ENCODE assay signal across 15 mouse cellular contexts in the genomic region with DNA sequence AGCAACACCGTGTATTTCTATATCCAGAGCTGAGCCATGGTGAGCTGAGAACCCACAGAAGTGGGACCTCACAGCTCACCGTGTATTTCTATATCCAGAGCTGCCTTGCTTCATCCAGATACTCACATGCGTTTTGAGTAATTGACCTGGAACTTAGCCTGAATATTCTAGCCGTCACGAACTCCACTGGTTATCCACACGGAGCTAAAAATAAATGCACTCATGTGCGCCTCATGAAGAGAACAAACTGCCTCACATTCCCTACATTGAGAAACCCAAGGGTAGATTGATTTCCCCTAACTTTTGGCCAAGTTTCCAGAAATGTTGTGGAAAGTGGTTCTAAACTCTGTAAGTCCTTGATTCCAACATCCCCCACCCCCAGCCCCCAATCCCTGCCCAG.
DNase-seq lines count a peak whose midpoint lies in the region; ATAC-seq and TF ChIP-seq lines count a peak whose summit lies in the region.
"Had no signal": no experiment of that assay in that cellular context is flagged by ENCODE, and none has a peak within 500 bp of the region (broad histone marks: within the 10 kb centered on the region; RNA-seq: fewer than 3 reads in every experiment).

No protein-coding gene starts in this region.

- H3K79me2 ChIP-seq in myocyte (ENCODE audit: control insufficient read depth, insufficient read depth) = no peaks in the 10 kb centered on the region

- TF ChIP-seq POLR2A in myocyte (IDR thresholded peaks at IDR 0.05; ENCODE audit: insufficient read length, low read depth) = no peak

- ATAC-seq in kidney, embryonic 15.5 days (replicated peaks; ENCODE audit: low FRiP score) = no peak
- ATAC-seq in heart, embryonic 15.5 days (replicated peaks; ENCODE audit: insufficient number of reproducible peaks, insufficient read depth, low FRiP score, low read depth) = peak; percentile 72; the same call in 1 of the 2 replicates
- no peak for ATAC-seq in hindbrain, embryonic 12.5 days (ENCODE audit: low FRiP score)
- ATAC-seq: forebrain, postnatal 0 days; hindbrain, postnatal 0 days had no signal

- no peak overlapping the region for H3K4me2 ChIP-seq in kidney, embryonic 15.5 days
- H3K4me2 ChIP-seq in heart, embryonic 15.5 days = no peak overlapping the region
- H3K4me2 ChIP-seq in myocyte (ENCODE audit: low read depth) = peak overlapping the region; percentile 7
- no peak overlapping the region for H3K4me2 ChIP-seq in hindbrain, embryonic 12.5 days (replicated peaks)
- H3K4me2 ChIP-seq: embryonic facial prominence, embryonic 15.5 days had no signal

- H3K27me3 ChIP-seq in kidney, embryonic 15.5 days = no peaks in the 10 kb centered on the region
- H3K27me3 ChIP-seq in heart, embryonic 15.5 days = no peaks in the 10 kb centered on the region
- H3K27me3 ChIP-seq in myocyte (ENCODE audit: control insufficient read depth, insufficient read depth, insufficient read length) = no peaks in the 10 kb centered on the region
- no peaks in the 10 kb centered on the region for H3K27me3 ChIP-seq in hindbrain, embryonic 12.5 days
- H3K27me3 ChIP-seq: CH12.LX; embryonic facial prominence, embryonic 15.5 days had no signal

- no peaks in the 10 kb centered on the region for H3K36me3 ChIP-seq in kidney, embryonic 15.5 days
- no peaks in the 10 kb centered on the region for H3K36me3 ChIP-seq in heart, embryonic 15.5 days
- no peaks in the 10 kb centered on the region for H3K36me3 ChIP-seq in myocyte (ENCODE audit: control insufficient read depth, insufficient read depth)
- no peaks in the 10 kb centered on the region for H3K36me3 ChIP-seq in hindbrain, embryonic 12.5 days
- H3K36me3 ChIP-seq: embryonic facial prominence, embryonic 15.5 days had no signal

- peak; percentile 19 for DNase-seq in kidney, adult 9 months
- peak; percentile 90 for DNase-seq in fibroblast of lung, adult 2 months (ENCODE audit: low read depth)
- no peak for DNase-seq in layer of hippocampus, adult 9-10 months (ENCODE audit: low spot score)
- DNase-seq: adrenal gland, adult 8-10 months; cerebellum, postnatal 36 days; forebrain, postnatal 0 days; right cerebral cortex, postnatal 25 days; thymus, postnatal 14 days had no signal

- H3K27ac ChIP-seq in kidney, embryonic 15.5 days = no peak overlapping the region
- peak overlapping the region; percentile 86 for H3K27ac ChIP-seq in heart, embryonic 15.5 days
- no peak overlapping the region for H3K27ac ChIP-seq in hindbrain, embryonic 12.5 days
- H3K27ac ChIP-seq: embryonic facial prominence, embryonic 15.5 days; hindbrain, postnatal 0 days had no signal

- no peak overlapping the region for H3K9ac ChIP-seq in kidney, embryonic 15.5 days
- H3K9ac ChIP-seq in heart, embryonic 15.5 days = no peak overlapping the region
- H3K9ac ChIP-seq in hindbrain, embryonic 12.5 days = no peak overlapping the region
- H3K9ac ChIP-seq: embryonic facial prominence, embryonic 15.5 days; forebrain, postnatal 0 days had no signal

- no peaks in the 10 kb centered on the region for H3K9me3 ChIP-seq in kidney, embryonic 15.5 days (replicated peaks)
- no peaks in the 10 kb centered on the region for H3K9me3 ChIP-seq in heart, embryonic 15.5 days (replicated peaks)
- H3K9me3 ChIP-seq in hindbrain, embryonic 12.5 days (replicated peaks) = no peaks in the 10 kb centered on the region
- H3K9me3 ChIP-seq: embryonic facial prominence, embryonic 15.5 days had no signal

- WGBS in kidney, embryonic 15.5 days = 71% methylated on average over 7 of the region's 7 CpGs
- 30% methylated on average over 7 of the region's 7 CpGs for WGBS in heart, embryonic 15.5 days
- WGBS in hindbrain, embryonic 12.5 days = 85% methylated on average over 7 of the region's 7 CpGs

- H3K4me1 ChIP-seq in kidney, embryonic 15.5 days = no peaks in the 10 kb centered on the region
- peaks cover 7% of the 10 kb centered on the region; the same call in 1 of the 2 replicates for H3K4me1 ChIP-seq in heart, embryonic 15.5 days (replicated peaks)
- no peaks in the 10 kb centered on the region for H3K4me1 ChIP-seq in hindbrain, embryonic 12.5 days

- no peak overlapping the region for H3ac ChIP-seq in myocyte (ENCODE audit: control insufficient read depth, insufficient read length)

- no peak overlapping the region for H3K4me3 ChIP-seq in kidney, embryonic 15.5 days (replicated peaks)
- H3K4me3 ChIP-seq in heart, embryonic 15.5 days = no peak overlapping the region
- H3K4me3 ChIP-seq in myocyte = no peak overlapping the region
- H3K4me3 ChIP-seq in hindbrain, embryonic 12.5 days = no peak overlapping the region
- H3K4me3 ChIP-seq: embryonic facial prominence, embryonic 15.5 days had no signal

TF ChIP-seq in myocyte, 11 proteins besides CTCF, POLR2A, EP300 and RAD21:
- TF ChIP-seq MAX (IDR thresholded peaks at IDR 0.05; ENCODE audit: low read depth) (no peak), SRF (IDR thresholded peaks at IDR 0.05; ENCODE audit: control insufficient read depth, insufficient read length, low read depth) (no peak), CEBPB (IDR thresholded peaks at IDR 0.05; ENCODE audit: insufficient read depth, poor library complexity, severe bottlenecking) (no peak), USF1 (IDR thresholded peaks at IDR 0.05; ENCODE audit: low read depth) (no peak), E2F4 (IDR thresholded peaks at IDR 0.05; ENCODE audit: insufficient read depth) (no peak), POLR2AphosphoS2 (IDR thresholded peaks at IDR 0.05; ENCODE audit: insufficient read length, low read depth) (no peak), REST (IDR thresholded peaks at IDR 0.05; ENCODE audit: insufficient read depth, insufficient read length) (no peak), MYOG (IDR thresholded peaks at IDR 0.05; ENCODE audit: control insufficient read depth in 1 of 3, insufficient read depth in 1 of 3, insufficient read length in 2 of 3, low read depth in 2 of 3) (no peak), TCF3 (IDR thresholded peaks at IDR 0.05; ENCODE audit: insufficient read length, low read depth) (no peak), MYOD1 (IDR thresholded peaks at IDR 0.05; ENCODE audit: control insufficient read depth in 1 of 3, insufficient read length in 2 of 3, low read depth in 2 of 3) (no peak), TCF12 (IDR thresholded peaks at IDR 0.05; ENCODE audit: insufficient read depth, poor library complexity, severe bottlenecking) (no peak)
TF ChIP-seq in myocyte: peak in this region for 0.
